Mouse (Mus musculus) cerebellum, postnatal 4 days (tissue): ENCODE measurements around the gene Krtap26-1.
A peak's percentile ranks its signal among the peaks of the same experiment; 100 is the strongest.

Experiments
- DNase-seq, 2 experiments: peaks; one replicate each; pipeline ENCODE4 v3.0.0; 2022; ENCODE audit warnings: low spot score in 2 of 2, mixed read lengths in 1 of 2

Krtap26-1 gene

DNA sequence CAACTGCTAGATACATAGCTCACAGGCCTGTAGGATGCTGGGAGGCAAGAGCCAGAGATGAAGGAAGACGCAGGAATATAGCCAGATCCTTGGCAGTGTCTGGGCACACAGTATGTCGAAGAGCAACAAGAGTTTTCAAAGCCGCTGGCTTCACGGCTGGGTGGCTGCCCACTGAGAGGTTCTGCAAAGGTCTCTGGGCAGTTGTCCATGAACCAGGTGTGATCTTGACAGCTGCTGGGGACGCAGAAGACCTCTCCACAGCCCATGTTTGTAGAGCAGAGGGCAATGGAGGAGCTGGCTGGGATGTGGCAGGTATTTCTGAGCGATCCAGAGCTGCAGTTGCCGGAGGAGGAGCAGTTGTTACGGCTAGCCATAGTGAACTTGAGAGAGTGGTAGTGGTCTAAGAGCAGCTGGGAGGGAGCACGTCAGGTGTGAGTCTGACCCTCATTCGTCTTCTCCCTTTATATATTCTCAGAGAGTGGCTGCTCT lies at the start of gene Krtap26-1:
TSS of gene Krtap26-1 (minus strand) at position 439 of the 489 bp plus-strand sequence.
- no peak for DNase-seq

DNA sequence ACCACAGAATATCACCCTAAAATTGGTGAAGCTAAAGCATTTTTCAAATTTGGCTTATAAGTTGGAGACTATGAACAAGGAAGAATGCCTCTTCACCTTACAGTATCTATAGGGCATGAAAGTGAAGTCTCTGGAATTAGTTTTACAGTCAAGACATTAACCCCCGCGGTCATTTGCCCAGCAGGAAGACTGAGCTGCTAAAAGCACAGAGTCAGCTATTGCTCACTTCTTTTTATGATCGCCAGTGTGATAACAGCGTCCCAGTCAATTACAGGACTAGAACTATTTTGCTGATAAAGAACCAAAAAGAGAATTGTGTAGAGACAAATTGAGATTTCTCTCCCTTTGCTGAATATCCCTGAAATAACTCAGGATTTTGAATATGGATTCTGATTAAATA lies 48.7 kb upstream of the Krtap26-1 start:
- no peak for DNase-seq

DNA sequence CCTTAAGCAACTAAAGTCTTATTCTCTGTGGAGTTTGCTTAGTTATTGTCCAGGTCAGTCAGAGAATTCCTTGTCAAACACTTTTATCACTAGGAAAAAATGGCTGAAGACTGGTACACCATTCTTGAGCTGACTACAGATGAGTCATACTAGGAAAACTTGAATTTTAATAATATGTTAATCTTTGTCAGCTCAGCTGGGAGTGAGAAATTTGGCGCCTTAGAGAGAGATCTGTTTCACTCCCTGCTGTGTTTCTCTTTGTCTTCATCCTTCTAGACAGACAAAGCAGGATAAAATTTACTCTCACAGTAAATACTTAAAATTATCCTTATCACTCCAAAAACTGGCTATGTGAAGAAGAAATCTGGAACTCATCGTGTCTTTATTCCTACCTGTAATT lies 33.7 kb upstream of the Krtap26-1 start:
- no peak for DNase-seq

DNA sequence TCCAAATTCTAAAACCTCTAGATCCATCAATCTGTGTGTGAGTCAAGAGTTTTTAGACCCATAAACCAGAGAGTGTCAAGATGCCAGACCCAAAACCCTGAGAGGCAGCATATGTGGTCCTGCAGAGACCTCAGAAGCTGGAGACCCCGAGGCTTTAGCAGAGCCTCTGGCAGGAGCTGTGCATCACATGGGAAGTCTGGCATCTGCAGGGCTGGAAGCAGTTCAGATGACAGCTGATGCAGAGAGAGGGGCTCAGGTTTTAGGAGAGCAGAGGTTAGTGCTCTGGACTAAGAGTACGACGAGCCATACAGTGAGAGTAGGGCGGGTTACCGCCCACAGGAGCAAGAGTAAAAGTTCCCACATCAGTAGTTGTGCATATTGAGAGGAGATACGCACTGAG lies 31.5 kb upstream of the Krtap26-1 start:
- peak in 1 of 2 experiments; percentile 31 for DNase-seq

DNA sequence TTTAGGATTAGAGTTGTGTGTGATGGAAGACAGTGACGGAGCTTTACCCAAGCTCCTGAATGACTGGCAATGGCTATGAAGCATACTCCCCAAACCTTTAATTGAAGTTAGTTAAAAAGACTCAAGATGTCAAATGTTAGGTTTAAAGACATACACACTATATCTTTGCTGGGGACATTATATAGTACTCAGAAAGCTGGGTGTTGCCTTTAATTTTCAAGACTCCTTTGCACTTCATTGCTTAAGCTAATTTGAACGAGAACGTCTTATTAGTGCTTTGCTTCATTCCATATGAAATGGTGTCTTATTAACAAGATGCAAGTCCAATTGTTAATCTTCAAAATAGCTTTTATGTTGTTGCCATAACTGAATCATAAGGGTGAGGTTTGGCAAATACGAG lies 24.0 kb upstream of the Krtap26-1 start, which contains the start of gene Krtap27-1:
TSS of gene Krtap27-1 (minus strand) at position 101 of the 400 bp plus-strand sequence.
- no peak for DNase-seq

DNA sequence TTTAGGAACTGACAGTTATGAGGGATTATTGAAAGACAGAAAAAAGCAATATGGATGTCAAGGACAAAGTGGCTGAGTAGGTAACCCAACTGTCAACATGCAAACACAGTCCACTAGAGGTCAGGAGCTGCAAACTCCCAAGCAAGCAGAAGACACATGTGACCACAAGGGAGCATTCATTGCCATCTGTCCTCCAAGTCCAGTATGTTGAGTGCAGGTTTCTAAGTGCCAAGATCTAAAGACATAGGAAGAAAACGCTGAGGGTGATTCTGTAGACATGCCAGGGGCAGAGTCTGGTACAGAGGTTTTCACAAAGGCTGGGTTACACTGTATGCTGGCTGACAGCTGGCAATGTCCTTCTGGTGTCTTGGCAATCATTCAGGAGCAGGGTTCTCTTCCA lies 9.8 kb upstream of the Krtap26-1 start:
- DNase-seq = peak in 1 of 2 experiments; percentile 10

DNA sequence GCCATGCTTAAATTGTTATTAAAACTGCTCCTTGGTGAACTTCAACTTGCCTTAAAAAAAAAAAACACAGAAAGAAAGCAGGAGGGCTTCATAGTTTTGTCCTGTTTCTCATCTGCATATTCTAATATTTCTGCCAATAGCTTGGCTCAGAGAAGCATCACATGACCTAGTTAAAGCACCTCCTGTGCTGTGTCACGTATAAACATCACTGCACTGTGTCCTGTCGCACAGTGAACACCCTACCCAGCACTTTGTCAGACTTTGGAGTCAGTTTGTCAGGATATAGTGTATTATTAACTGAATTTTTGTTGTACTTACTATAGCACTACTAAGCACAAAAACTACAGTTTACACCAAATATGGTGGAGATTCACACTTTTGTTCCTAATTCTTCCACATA lies 4.4 kb upstream of the Krtap26-1 start:
- DNase-seq = no peak

DNA sequence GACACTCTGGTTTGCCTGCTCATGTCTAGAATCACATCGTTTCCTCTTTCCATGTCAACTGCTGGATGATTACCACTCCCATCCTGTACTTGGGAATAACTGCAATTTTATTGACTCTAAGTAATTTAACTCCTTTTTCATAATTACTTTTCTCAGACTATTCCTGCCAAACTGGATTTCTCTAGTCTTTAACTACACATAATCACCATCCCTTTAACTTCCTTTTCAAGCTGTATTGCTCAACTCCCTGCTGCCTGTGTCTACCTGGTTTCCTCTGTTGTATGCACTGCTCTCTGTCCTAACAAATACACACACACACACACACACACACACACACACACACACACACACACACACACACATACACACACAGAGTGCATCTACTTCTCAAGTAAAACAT lies 3.5 kb upstream of the Krtap26-1 start:
- DNase-seq = no peak

DNA sequence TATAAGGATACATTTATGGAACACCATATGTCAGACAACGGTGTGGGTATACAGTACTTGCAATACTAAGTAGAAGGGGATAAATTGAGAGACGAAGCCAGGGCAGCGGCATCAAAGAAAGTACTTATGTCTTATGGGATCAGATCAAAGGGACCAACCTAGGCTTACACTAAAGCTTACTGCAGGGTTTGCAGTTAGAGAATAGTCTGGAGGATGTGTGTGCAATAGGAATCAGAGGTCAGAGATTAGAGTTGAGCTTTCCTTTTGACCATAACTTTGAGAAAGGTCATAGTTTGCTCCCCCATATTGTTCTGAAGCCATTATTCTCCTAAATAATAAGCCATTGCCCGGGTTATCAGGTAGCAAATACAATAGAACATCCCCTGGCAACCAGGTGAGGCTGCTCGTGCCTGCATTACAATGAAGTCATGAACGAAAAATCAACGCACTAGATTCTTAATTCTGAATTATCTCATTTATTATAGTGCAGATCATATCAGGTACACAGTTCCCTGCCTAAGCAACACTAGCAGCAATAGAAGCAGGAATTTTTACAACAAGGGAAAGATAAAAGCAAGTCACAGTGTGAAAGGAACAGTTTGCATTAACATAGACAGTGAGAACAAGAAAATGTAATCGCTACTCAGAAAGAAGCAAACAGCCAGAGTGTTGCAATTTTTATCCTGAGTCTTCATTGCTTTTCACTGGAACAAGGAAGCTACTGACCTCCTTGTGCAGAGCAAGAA lies 1.1 kb downstream of the Krtap26-1 start:
- DNase-seq = no peak

DNA sequence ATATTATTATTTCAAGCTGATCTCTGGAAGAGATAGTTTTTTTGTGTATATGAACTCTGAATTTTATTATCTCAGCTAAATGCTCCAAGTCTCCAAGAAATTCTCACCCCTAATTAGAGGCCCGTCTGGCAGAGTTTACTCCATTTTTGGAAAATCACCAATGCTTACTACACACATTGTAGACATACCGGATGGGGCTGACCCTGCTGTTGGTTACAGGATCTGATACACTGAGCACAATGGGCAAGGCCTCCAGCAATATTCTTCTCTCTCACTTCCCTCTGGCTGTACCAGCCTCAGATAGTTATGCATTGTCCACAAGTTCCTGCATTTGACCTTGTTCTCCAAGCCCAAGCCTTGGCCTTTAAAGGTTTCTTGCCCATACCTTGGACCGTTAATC lies 7.5 kb downstream of the Krtap26-1 start:
- no peak for DNase-seq

DNA sequence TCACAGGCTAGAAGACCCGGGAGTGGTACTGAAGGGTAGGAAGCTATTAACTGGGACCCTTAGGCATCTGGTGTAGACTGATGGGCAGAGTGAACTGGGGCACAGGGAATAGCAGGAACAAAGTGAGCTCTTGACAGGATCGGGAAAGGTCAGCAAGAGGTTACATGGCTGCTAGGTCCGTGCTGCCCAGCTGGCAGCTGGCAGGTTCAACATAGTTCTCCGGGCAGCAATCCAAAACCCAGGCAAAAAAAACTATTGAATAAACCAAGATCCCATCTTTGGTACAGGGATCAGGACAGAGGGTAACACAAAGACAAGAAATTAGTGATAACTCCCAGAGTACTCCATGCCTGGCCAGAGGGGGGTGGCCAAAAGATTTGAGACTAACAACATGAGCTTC lies 12.5 kb downstream of the Krtap26-1 start:
- no peak for DNase-seq

DNA sequence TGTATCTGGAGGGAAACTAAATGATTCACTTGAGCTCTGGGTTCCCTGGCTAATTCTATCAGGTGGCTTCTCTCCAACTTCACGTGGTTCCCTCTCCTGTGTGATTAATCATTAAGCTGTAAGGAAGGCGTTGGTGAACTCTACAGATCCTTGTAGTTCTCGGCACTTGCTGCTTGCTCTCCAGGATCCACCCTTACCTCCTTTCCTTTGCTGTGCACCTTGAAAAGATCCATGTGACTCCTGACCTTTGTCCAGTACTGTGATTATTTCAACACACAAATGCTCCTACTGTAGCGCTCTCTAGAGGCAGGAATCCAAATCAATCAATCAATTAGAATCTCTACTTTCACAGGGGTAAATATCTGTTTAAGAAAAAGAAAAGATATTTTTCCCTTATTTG lies 16.1 kb downstream of the Krtap26-1 start:
- DNase-seq = no peak

DNA sequence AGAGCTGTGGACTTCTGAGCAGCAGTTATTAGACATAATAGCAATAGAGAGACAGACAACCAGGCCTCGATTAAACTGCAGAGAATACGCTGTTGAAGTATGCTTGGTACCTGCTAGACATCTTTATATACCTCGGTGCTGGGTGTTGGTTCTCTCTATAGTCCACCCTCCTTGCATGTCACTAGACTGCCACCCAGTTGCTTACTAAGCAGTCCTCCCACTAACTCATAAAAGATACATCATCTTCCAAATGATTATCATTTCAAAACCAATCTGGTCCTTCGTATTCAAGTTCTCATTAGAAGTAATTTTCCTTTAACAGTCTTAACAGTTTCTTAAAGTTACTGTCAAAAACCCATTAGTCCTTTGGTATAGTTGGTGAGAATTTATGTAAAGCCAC lies 20.0 kb downstream of the Krtap26-1 start, which contains the start of gene 2310079G19Rik:
TSS of gene 2310079G19Rik (minus strand) at position 101 of the 400 bp plus-strand sequence.
- no peak for DNase-seq

DNA sequence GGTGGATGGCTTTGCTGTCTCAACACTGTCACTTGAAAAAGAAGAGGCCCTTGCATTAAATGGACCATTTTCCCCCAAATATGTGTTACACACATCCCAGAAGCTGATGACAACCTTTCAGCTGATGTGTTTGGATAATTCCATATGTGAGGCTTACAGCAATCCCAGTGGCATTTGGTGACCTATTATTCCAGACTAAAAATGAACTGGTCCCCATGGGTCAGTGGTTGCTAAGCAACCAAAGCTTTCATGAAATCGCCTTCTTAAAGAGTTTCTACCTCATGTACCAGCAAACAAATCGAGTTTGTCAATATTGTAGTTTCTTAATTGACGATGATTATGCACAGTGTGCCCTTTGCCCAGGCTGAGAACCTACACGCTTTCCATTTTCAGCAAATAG lies 34.9 kb downstream of the Krtap26-1 start:
- DNase-seq = no peak

DNA sequence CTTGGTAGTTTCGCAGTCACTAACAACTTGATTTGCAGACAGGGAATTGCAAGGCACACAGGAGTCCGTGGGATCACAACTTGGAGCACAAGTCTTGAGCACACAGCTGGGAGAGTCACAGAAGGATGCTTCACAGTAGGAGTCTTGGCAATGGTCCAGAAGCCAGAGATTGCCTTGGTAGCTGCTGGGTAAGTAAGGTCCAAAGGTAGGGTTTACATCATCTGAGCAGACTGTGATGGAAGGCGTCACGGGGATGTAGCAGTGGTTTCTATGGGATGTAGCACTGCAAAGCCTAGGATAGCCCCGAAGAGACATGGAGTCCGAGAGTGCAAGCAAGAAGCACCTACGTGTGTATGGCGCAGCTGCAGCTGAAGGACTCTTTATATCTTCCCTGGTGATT lies 35.7 kb downstream of the Krtap26-1 start, which contains the start of gene Krtap24-1:
TSS of gene Krtap24-1 (minus strand) at position 358 of the 400 bp plus-strand sequence.
- no peak for DNase-seq

DNA sequence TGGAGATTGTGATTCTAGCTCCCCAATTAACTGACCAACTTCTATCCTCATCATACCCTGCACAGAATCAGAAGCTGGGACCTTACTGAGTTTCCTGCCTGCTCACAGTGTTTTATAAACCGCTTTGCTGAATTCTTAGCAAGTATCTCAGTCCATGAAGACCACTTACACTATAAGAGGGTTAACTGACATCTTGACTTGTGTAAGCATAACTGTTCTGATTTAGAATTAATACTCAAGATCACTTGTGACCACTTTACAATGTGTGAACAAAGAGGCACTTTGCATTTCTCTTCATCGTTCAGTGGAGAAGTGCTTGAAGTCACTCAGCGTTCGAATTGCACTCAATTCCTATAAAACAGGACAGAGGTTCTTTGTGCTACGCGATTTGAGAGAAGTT lies 43.0 kb downstream of the Krtap26-1 start:
- DNase-seq = no peak

DNA sequence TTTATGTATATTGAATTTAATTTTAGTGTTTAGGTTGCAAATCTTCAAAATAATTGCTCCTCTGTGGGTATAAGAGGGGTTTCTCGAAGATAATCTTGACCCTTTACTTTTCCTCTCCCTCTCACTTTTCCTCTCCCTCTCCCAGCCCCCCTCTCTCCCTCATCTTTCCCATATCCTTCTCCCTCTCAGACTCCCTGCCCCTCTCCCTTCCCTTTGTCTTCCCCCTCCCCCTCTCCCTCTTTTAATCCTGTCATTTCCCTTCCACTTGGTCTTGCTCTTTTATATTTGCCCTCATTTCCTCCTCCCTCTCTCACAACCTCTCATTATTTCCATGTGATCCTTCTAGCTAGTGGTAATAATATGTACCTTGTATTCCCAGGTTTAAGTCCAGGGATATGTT lies 45.1 kb downstream of the Krtap26-1 start:
- DNase-seq = no peak

DNA sequence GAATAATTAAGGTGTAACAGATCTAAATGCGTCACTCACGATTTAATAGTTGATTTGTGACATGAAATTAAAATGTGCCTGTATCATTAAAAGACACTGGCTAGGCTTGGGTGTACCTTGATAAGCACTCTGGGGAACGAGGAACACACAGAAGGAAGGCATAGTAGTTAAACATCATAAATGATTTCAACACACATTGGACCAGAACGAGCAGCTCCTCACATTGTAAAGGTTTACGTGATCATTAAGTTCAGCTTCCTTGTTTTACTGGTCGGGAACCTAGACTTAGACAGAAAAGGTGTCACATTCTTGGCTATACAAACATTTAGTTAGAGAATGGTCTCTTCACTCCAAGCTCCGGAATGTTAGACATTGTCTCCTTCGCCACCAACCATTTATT lies 47.3 kb downstream of the Krtap26-1 start:
- no peak for DNase-seq

DNA sequence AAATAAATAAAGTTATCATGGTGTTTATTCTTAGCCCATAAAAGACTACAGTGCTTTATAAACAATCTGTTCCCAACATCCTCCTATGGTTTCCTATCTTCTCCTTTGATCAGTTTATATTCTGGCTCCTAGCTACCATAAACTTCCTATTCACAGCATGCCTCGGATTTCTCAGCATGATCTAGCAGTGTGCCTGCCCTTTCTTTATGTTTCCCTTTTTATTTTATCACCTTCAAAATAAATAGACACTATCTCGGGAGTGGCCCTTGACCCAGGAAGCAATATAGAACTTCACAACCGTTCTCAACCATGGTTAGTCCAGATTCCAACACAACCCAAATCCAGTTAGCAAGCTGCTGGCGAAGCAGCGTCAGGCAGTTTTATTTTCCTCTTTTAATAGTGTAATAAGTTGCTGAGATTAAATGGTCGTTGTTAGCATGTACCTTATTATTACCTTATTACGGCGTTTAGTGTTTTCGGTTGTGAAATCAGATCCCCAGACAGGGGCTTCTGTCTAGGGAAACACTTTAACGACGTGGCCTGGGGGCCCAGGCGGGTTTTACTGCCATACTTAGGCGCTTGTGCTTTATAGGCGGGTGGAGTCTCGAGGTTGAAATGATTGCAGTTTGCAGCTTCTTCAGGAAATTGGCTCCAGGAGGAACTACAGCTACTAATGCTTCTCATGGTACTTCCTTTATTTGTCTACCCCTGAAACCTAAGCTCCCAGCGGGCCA lies 47.9 kb downstream of the Krtap26-1 start:
- DNase-seq = no peak
